Mouse (Mus musculus) left cerebral cortex, postnatal 25 days (tissue): ENCODE data around the gene Dusp14. TPM values are rescaled to one million over a fixed set of nuclear protein-coding genes. Genes with fewer than 3 reads are reported as not detected.

Source experiments
- DNase-seq, 2 experiments: peaks; one replicate each; pipeline ENCODE4 v3.0.0; 2022; ENCODE audit warnings: low spot score in 2 of 2, mixed read lengths in 1 of 2
- intact Hi-C: fragments of 180-260 bp; cut with DNase I; formaldehyde crosslinking; loops from one replicate; pipeline ENCODE4 v1.15.1; 2025
- total RNA-seq, 2 experiments: library from RNA; stranded (reverse); gene quantifications; 2 replicates each; pipeline ENCODE4 v1.2.3; 2021

Dusp14 gene
- total RNA-seq, 2 experiments from 2014 or later: 72.7 to 80.8 TPM

DNA sequence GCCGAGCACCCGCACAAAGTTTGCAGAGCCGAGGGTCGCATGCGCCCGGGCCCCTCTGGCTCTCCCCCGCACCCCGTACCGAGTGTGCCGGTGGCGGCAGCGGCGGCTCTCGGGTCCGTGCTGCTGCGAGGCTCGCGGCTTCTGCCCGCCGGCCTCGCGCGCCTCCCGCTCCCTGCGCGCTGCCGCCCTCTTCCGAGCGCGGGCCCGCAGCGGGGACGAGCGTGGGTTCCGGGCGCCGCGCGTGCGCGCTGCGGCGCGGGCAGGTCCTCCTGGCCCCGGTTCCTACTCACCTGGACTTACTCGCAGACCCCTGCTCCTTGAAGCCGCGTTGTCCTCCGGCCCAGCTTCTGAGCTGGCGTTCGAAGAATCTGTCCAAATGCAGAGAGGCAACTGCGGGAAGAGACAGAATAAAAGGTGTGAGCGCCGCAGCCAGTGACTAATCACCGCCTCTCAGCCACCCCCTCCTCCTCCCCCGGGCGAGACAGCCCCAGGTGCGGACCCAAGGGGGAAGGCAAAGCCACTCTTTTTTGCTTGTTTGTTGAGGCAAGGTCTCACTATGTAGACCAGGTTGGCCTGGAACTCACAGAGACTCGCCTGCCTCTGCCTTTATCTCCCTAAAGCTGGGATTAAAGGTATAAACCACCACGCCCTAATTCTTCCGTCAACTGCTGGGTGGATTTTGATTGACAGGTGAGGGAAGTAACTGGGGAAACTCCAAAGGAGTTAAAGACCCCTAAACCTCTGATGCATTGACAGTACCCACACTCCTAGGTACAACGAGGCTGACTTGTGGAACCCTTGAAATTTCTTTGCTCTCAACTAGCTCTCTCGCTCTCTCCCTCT, 649 bp downstream of the Dusp14 start:
- intact Hi-C loops: loop anchor here (1.0 to 5.0 kb wide), 2 partner anchors 29 to 59 kb away; partner anchors contain the start of genes Acaca and Tada2a
- DNase-seq: peak; percentile 59 to 76

- intact Hi-C loops: loop anchor here (5.0 kb wide), 1 partner anchor 60 kb away; the partner anchor contains the start of genes Acaca and Tada2a
Observed at GRCm38 (mm10) chr11:84067720-84068190, 1.3 kb downstream of the Dusp14 start.

GRCm38 (mm10) chr11:84066927-84067645, 2.0 kb downstream of the Dusp14 start:
- intact Hi-C loops: loop anchor here (5.0 kb wide), 1 partner anchor 60 kb away; the partner anchor contains the start of genes Acaca and Tada2a
- DNase-seq: peak; percentile 71 to 92

More at GRCm38 (mm10) chr11:84067720-84068190, 1.3 kb downstream of the Dusp14 start:
- peak in 1 of 2 experiments; percentile 45 for DNase-seq

DNA sequence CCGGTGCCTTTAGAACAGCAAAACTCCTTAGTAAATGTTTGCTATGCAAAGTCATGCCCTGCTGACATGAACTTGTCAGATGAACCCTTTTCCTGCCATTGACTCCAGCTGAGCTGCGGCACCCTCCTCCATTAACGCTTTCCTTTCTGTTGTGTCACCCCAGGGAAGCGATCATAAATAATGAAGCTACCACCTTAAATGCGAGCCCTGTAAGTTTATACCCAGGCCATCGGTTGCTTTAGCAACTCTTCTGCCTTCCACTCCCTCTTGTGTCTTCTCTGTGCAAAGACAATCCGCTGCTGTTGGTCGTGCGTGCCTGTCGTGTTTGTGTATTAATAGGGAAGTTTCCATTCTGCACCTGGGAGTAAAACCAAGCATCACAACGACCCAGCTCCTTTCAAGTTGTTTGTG, 3.0 kb downstream of the Dusp14 start:
- intact Hi-C loops: loop anchor here (5.0 kb wide), 1 partner anchor 61 kb away; the partner anchor contains the start of genes Acaca and Tada2a
- DNase-seq: peak in 1 of 2 experiments; percentile 58

- DNase-seq: no peak
- intact Hi-C loops: no loop called here
Observed at GRCm38 (mm10) chr11:84063631-84064209, 5.3 kb downstream of the Dusp14 start.

DNA sequence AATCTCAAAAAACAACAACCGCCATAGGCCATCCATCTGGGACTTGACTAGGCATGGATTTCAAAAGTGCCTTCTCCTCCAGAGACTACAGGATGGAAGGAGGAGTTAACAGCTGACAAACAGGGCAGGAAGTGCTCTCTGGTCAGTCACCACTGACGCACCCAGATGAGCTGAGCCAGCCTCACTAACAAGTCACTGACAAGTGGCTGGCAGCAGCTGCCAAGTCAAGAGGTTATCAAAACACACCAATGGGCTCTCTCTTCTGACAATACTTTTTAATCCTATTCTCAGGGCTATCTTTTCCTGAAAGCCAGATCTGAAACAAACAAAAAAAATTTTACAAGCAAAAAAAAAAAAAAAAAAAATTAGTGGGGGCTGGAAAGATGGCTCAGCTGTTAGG, 6.3 kb downstream of the Dusp14 start:
- intact Hi-C loops: no loop called here
- DNase-seq: no peak

DNA sequence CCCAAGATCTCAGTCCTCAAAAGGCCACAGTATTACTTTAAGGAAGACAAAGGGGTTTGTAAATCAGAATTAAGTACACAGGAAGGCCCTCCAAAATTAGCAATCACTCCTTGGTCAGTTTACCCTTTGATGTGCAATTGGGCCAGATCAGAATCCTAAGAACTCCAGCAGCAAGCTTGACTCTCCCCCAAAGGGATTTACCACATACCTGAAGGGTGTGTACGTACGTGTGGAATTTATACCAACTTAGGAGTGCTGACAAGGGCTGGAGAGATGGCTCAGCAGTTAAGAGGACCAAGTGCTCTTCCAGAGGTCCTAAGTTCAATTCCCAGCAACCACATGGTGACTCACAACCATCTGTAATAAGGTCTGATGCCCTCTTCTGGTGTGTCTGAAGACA, 7.2 kb downstream of the Dusp14 start:
- intact Hi-C loops: no loop called here
- DNase-seq: no peak

DNA sequence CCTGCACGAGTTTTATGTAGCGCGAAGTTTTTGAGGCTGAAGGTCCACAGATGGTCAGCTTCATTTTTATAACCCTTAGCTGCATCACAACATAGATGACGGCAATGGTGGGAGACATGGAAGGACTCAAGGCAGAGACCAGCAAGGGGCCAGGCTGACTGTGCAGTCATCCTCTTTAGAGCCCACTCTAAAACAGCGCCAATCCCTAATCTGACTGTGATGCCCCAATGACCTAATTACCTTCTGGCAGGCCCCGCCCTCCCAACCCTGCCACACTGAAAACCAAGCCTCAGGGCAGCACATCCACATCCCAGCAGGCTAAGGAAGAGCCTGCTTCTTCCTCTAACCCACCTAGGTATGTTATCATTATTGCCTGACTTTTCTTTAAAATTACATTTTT, 8.4 kb downstream of the Dusp14 start:
- intact Hi-C loops: no loop called here

GRCm38 (mm10) chr11:84059784-84060183, 9.3 kb downstream of the Dusp14 start:
- DNase-seq: no peak
- intact Hi-C loops: no loop called here

More for the DNA sequence above, 8.4 kb downstream of the Dusp14 start:
- no peak for DNase-seq

- intact Hi-C loops: no loop called here
- DNase-seq: no peak
Observed at GRCm38 (mm10) chr11:84057418-84057817, 11.6 kb downstream of the Dusp14 start.

DNA sequence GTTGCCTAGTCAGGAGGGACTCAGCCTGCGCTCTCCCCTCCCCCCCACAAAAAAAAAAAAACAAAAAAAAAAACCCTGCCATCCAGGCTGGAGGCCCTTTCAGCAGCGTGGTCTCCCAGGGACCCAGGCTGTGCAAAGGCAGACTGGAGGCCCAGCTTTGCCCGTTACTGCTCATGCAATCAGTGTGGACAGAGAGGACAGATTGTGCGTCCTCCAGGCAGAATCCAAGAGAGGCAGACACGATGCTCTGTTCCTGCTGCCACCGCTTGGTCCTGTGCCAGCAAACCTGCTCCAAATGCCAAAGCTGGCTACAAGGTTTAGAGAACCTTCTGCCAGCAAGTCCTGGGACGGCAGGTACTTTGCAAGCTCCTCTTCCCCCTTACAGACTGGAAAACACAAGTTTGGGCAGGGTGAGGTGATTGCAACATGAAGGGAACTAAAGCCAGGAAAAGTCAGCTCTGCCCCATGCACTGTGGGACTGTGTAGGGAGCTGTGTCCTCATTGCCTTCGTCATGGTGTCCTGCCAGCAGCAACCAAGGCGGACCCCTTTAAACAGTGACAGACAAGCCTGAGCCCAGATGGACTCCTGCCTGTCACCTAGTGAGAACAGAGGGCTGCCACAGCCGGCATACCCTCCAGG, 15.4 kb downstream of the Dusp14 start:
- intact Hi-C loops: no loop called here
- DNase-seq: peak in 1 of 2 experiments; percentile 55

GRCm38 (mm10) chr11:84053055-84053454, 16.0 kb downstream of the Dusp14 start:
- intact Hi-C loops: no loop called here
- no peak for DNase-seq

GRCm38 (mm10) chr11:84048411-84048810, 20.6 kb downstream of the Dusp14 start:
- intact Hi-C loops: no loop called here
- DNase-seq: peak in 1 of 2 experiments; percentile 50

DNA sequence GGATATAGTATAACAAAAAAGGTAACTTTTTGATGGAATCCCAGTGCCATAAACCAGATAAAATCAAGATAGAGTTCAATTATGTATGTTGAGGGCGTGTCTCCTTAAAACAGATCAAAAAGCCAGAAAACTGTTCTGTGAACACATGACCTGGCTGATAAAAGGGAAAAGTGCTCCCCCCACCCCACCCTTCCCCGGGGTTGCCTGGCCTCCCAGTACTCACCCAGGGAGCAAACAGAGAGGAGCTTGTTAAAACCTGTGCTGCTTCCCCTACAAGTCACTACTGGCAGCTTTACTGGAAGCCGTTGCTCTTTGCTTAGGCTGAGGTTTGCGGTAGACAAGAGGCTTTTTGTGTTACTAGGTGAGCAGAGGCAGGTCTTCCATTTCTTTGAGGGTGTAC, 21.8 kb downstream of the Dusp14 start:
- no peak for DNase-seq
- intact Hi-C loops: no loop called here

DNA sequence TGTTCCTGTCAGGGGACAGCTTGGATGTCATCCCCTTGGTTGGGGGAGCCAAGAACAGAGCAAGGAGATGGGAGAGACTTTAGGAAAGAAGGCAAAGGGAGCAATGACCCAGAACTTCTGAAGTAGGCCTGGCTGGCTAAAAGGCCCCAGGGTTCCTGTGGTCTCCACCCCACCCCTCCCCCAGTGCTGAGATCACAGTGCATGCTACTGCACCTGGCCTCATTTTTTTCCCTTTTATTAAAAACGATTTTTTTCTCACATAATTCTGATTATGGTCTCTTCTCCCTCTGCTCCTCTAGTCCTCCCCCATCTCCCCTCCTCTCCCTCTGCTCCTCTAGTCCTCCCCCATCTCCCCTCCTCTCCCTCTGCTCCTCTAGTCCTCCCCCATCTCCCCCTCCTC, 24.1 kb downstream of the Dusp14 start:
- intact Hi-C loops: no loop called here
- no peak for DNase-seq

DNA sequence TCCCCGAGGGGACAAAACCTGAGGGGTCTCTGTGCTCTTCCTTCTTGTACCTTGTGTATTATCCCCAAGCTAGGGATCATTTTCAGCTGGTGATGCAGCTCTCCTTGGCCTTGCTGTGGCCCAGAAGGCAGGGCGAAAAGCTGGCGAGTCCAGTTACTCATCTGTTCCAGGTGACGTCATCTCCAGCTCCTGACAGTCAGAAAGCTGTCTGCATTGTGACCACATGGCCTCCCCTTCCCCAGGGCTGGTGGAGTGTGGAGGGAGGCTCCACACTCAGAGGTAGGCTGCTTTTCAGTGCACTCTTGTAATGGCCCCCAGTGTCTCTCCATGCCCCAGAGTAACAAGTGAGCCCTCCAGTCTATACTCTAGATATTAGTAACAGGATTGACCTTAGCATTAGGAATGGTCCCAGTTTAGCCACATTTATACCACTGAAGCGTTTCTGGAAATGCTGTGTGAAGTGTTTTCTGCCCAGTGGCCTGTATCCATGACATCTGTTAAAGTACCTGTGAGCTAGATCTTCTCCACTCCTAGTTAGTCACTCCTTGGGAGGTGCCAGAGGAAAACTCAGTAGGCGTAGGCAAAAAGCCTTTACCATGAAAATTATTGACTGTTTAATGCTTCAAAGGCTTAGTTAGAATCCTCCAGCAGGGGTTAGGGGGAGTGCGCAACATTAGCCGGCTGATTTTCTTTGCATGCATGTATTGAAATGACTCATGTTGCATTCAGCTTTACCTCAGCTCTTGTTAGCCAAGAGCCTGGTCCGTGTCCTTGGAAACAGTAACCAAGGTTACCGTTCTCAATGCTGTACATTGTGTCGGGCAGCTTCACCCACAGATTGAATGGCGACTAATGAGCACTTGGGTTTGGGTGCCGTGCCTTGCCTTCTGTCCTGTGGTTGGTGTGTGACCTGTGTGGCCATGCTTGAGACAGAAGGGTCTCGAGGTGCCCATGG, 26.0 kb downstream of the Dusp14 start:
- intact Hi-C loops: no loop called here
- peak; percentile 75 to 85 for DNase-seq

DNA sequence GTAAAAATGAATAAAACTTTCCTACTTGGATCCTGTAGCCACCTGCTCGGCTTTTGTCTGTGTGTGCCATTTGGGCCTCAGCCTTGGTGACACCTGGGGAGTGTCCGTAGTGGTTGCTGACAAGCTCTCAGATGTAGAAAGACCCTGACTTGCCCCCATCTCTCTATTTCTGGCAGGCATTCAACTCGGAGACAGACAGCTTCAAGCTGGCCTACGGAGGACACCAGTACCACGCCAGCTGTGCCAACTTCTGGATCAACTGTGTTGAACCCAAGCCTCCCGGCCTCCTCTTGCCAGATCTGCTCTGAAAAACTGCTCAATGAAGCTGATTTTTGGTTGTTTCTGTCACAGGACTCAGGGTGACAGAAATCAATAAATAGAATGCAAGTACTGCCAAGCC, 28.4 kb downstream of the Dusp14 start:
- no peak for DNase-seq
- intact Hi-C loops: no loop called here

DNA sequence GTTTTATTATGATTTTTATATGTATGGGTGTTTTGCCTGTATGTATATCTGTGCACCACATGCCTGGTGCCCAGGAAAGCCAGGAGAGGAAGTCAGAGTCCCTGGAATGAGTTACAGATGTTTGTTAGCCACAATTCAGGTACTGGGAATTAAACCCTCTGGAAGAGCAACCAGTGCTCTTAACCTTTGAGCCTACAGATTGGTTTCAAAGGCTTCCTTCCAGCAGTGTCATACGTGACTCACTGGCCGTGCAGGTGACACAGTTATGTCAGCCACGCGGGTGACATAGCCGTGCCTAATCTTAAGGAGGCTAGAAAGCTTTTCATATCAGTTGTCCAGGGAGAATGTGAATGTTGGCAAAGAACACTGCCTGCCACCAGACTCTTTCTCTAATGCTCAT, 35.4 kb downstream of the Dusp14 start:
- intact Hi-C loops: loop anchor here (2.0 kb wide), 1 partner anchor 249 kb away; no protein-coding TSS in a partner anchor
- no peak for DNase-seq
